Mouse (Mus musculus) G1E (cell line): Measurements from ENCODE around the gene Cradd. TPM values are rescaled to one million over a fixed set of nuclear protein-coding genes. Genes with fewer than 3 reads are reported as not detected.

Source experiments
- ATAC-seq: 2 replicates; pipeline ENCODE4 v1.8.0; 2016; ENCODE audit warnings: mild to moderate bottlenecking; ENCODE audit not compliant: insufficient number of reproducible peaks, poor library complexity, low FRiP score, severe bottlenecking; ENCODE audit errors: extremely low read depth
- DNase-seq: peaks from one replicate; pipeline ENCODE4 v3.0.0; 2012; ENCODE audit warnings: low spot score
- H3K27me3 ChIP-seq: 2 replicates; pipeline ENCODE4 v1.6.1; 2012; ENCODE audit warnings: mild to moderate bottlenecking, low read length, inconsistent platforms; ENCODE audit not compliant: insufficient read depth
- H3K36me3 ChIP-seq: replicated peaks from 2 replicates; pipeline ENCODE3; 2012; ENCODE audit warnings: mild to moderate bottlenecking, inconsistent platforms
- H3K4me1 ChIP-seq: 2 replicates; pipeline ENCODE4 v1.6.1; 2012; ENCODE audit warnings: low read depth, low read length, inconsistent platforms, mixed read lengths; ENCODE audit not compliant: insufficient read depth
- H3K4me3 ChIP-seq: 2 replicates; pipeline ENCODE4 v1.5.1; 2012; ENCODE audit warnings: low read depth, mild to moderate bottlenecking, inconsistent platforms, low read length, moderate library complexity, mixed read lengths
- H3K9me3 ChIP-seq: replicated peaks from 2 replicates; pipeline ENCODE4 v1.6.1; 2012; ENCODE audit warnings: inconsistent platforms
- CTCF ChIP-seq: IDR thresholded peaks from 2 replicates; pipeline ENCODE4 v1.5.1; 2012; ENCODE audit warnings: low read depth, low read length, inconsistent platforms, mixed read lengths
- GATA1 ChIP-seq: IDR thresholded peaks from 2 replicates; pipeline ENCODE4 v1.6.1; 2012; ENCODE audit warnings: borderline replicate concordance, low read length, inconsistent platforms, mixed read lengths
- GATA2 ChIP-seq: IDR thresholded peaks from 2 replicates; pipeline ENCODE4 v1.6.1; 2012; ENCODE audit warnings: low read depth, low read length, inconsistent platforms, borderline replicate concordance
- POLR2AphosphoS5 ChIP-seq: IDR thresholded peaks from 2 replicates; pipeline ENCODE4 v1.6.1; 2012; ENCODE audit warnings: low read depth, low read length, inconsistent platforms; ENCODE audit not compliant: insufficient replicate concordance
- TAL1 ChIP-seq: conservative IDR thresholded peaks from 2 replicates; pipeline ENCODE4 v1.6.1; 2012; ENCODE audit warnings: low read depth, low read length, inconsistent platforms, mixed read lengths
- polyA plus RNA-seq: library from polyadenylated mRNA; stranded (reverse); fragments of >175 nt; gene quantifications from 2 replicates; pipeline ENCODE4 v1.2.3, GENCODE M21; 2012
- total RNA-seq, 2 experiments: library from RNA; stranded (forward) in 1 of 2; stranded (reverse) in 1 of 2; fragments of 200-1000 nt in 1 of 2; fragments of >200 nt in 1 of 2; fragmentation: Nextera tagmentation in 1 of 2; gene quantifications; 2 replicates each; pipeline ENCODE4 v1.2.3; 2014 to 2017

Cradd gene
- total and polyA plus RNA-seq, 3 experiments, result 9.0 to 81.4 (median 22.5) TPM

GRCm38 (mm10) chr10:95300178-95300793 is 23.6 kb downstream of the Cradd start:
- ATAC-seq, result no peak
- no peak for TF ChIP-seq POLR2AphosphoS5
- no peak for TF ChIP-seq CTCF
- no peak for TF ChIP-seq GATA2
- TF ChIP-seq GATA1, result no peak
- no peak for TF ChIP-seq TAL1

GRCm38 (mm10) chr10:95299808-95300133 is 24.2 kb downstream of the Cradd start:
- DNase-seq (no peak), ATAC-seq (no peak)
- Histone ChIP-seq H3K9me3 (no peaks in the 10 kb centered on the region), H3K27me3 (no peaks in the 10 kb centered on the region; the same call in 1 of the 2 replicates), H3K4me3 (no peak overlapping the region), H3K4me1 (peaks cover 59% of the 10 kb centered on the region), H3K36me3 (peaks cover 32% of the 10 kb centered on the region)
- TF ChIP-seq CTCF, result no peak
- no peak for TF ChIP-seq TAL1
- TF ChIP-seq GATA1, result no peak

More at GRCm38 (mm10) chr10:95300178-95300793, 23.6 kb downstream of the Cradd start:
- no peak for DNase-seq
- peaks cover 61% of the 10 kb centered on the region for H3K4me1 ChIP-seq
- H3K9me3 ChIP-seq, result no peaks in the 10 kb centered on the region
- no peaks in the 10 kb centered on the region; the same call in 1 of the 2 replicates for H3K27me3 ChIP-seq
- H3K4me3 ChIP-seq, result no peak overlapping the region
- peaks cover 34% of the 10 kb centered on the region for H3K36me3 ChIP-seq

- Histone ChIP-seq H3K9me3 (no peaks in the 10 kb centered on the region), H3K4me3 (no peak overlapping the region), H3K36me3 (peaks cover 32% of the 10 kb centered on the region), H3K4me1 (peaks cover 59% of the 10 kb centered on the region), H3K27me3 (no peaks in the 10 kb centered on the region; the same call in 1 of the 2 replicates)
- ATAC-seq (no peak), DNase-seq (no peak)
- TF ChIP-seq POLR2AphosphoS5 (no peak), GATA1 (no peak), CTCF (no peak), TAL1 (no peak), GATA2 (no peak)
These were observed 24.7 kb downstream of the Cradd start for GRCm38 (mm10) chr10:95299010-95299807.

- no peak for DNase-seq
- Histone ChIP-seq H3K4me1 (peaks cover 60% of the 10 kb centered on the region), H3K36me3 (peaks cover 28% of the 10 kb centered on the region), H3K9me3 (no peaks in the 10 kb centered on the region), H3K4me3 (no peak overlapping the region; the same call in 1 of the 2 replicates), H3K27me3 (no peaks in the 10 kb centered on the region; the same call in 1 of the 2 replicates)
- ATAC-seq, result no peak
- TF ChIP-seq POLR2AphosphoS5 (no peak), GATA2 (no peak), TAL1 (no peak), GATA1 (no peak)
These were observed 25.4 kb downstream of the Cradd start for GRCm38 (mm10) chr10:95298504-95298903.

GRCm38 (mm10) chr10:95297690-95298104 is 26.2 kb downstream of the Cradd start:
- Histone ChIP-seq H3K9me3 (no peaks in the 10 kb centered on the region), H3K36me3 (peaks cover 28% of the 10 kb centered on the region), H3K4me3 (peak overlapping the region; percentile 32; the same call in 1 of the 2 replicates), H3K27me3 (no peaks in the 10 kb centered on the region; the same call in 1 of the 2 replicates), H3K4me1 (peaks cover 64% of the 10 kb centered on the region)
- TF ChIP-seq CTCF (no peak), GATA2 (no peak), GATA1 (no peak), POLR2AphosphoS5 (no peak), TAL1 (no peak)
- ATAC-seq, result peak; percentile 82
- DNase-seq, result no peak

- peaks cover 64% of the 10 kb centered on the region for H3K4me1 ChIP-seq
- H3K9me3 ChIP-seq, result no peaks in the 10 kb centered on the region
- TF ChIP-seq TAL1, result no peak
- no peak for TF ChIP-seq POLR2AphosphoS5
- TF ChIP-seq CTCF, result no peak
- no peak for TF ChIP-seq GATA1
- TF ChIP-seq GATA2, result no peak
- H3K36me3 ChIP-seq, result peaks cover 26% of the 10 kb centered on the region
- no peak overlapping the region for H3K4me3 ChIP-seq
- no peak for ATAC-seq
- no peaks in the 10 kb centered on the region; the same call in 1 of the 2 replicates for H3K27me3 ChIP-seq
- no peak for DNase-seq
These were observed 26.9 kb downstream of the Cradd start for GRCm38 (mm10) chr10:95297024-95297423.
